Mouse (Mus musculus): ENCODE measurements around the gene Ide. TPM values are rescaled to one million over a fixed set of nuclear protein-coding genes. Genes with fewer than 3 reads are reported as not detected.
"Not testable (repeated sequence)": the region's sequence is repeated elsewhere in the genome, so short reads cannot be mapped to it uniquely, and the experiment has no call there.

Ide gene
- polyA plus RNA-seq, 1 experiment from 2014 or later = 27.2 TPM

GRCm38 (mm10) chr19:37233561-37234539 lies 103.8 kb downstream of the Ide start:
- ATAC-seq (replicated peaks) = peak; percentile 80
- Histone ChIP-seq H3K36me3 (no peaks in the 10 kb centered on the region), H3K27me3 (peaks cover 10% of the 10 kb centered on the region; the same call in 1 of the 2 replicates), H3K27ac (replicated peaks) (no peak overlapping the region), H3K4me3 (peak overlapping the region; percentile 48), H3K9ac (replicated peaks) (peak overlapping the region; percentile 43), H3K4me2 (replicated peaks) (peak overlapping the region; percentile 85), H3K9me3 (no peaks in the 10 kb centered on the region), H3K4me1 (peaks cover 18% of the 10 kb centered on the region)
- WGBS = 3% methylated on average over 63 of the region's 63 CpGs

GRCm38 (mm10) chr19:37232598-37232997 lies 105.1 kb downstream of the Ide start:
- WGBS = 69% methylated on average over 9 of the region's 9 CpGs
- not testable (repeated sequence) for ATAC-seq (replicated peaks)

GRCm38 (mm10) chr19:37225197-37225862 lies 112.3 kb downstream of the Ide start:
- no peaks in the 10 kb centered on the region for H3K9me3 ChIP-seq
- no peak overlapping the region for H3K27ac ChIP-seq (replicated peaks)
- H3K4me1 ChIP-seq = no peaks in the 10 kb centered on the region
- no peak for ATAC-seq (replicated peaks)
- H3K36me3 ChIP-seq = peaks cover 26% of the 10 kb centered on the region
- H3K4me2 ChIP-seq (replicated peaks) = no peak overlapping the region
- H3K4me3 ChIP-seq = no peak overlapping the region
- 81% methylated on average over 6 of the region's 6 CpGs for WGBS
- H3K27me3 ChIP-seq = no peaks in the 10 kb centered on the region
- H3K9ac ChIP-seq (replicated peaks) = no peak overlapping the region

More at GRCm38 (mm10) chr19:37232598-37232997, 105.1 kb downstream of the Ide start:
- peaks cover 10% of the 10 kb centered on the region; the same call in 1 of the 2 replicates for H3K27me3 ChIP-seq
- H3K9me3 ChIP-seq; H3K9ac ChIP-seq (replicated peaks); H3K27ac ChIP-seq (replicated peaks); H3K36me3 ChIP-seq; H3K4me1 ChIP-seq; H3K4me3 ChIP-seq; H3K4me2 ChIP-seq (replicated peaks): not testable (repeated sequence)

Other genes starting within 250 kb of the Ide start
- 124 and 135 TPM in 2 replicates for gene March5, start 130.3 kb downstream of the Ide start, polyA plus RNA-seq (2015; fragmentation: Nextera tagmentation; extraction: Ambion mirVana)
- 7.4 and 10.1 TPM in 2 replicates for gene Cpeb3, start 129.3 kb downstream of the Ide start, polyA plus RNA-seq (2015; fragmentation: Nextera tagmentation; extraction: Ambion mirVana)
- gene Kif11, start 38.6 kb upstream of the Ide start, polyA plus RNA-seq (2015; fragmentation: Nextera tagmentation; extraction: Ambion mirVana) = 36.3 and 38.9 TPM in 2 replicates
- 3.7 and 4.1 TPM in 2 replicates for gene Hhex, start 97.0 kb upstream of the Ide start, polyA plus RNA-seq (2015; fragmentation: Nextera tagmentation; extraction: Ambion mirVana)
- gene Exoc6, start 212.6 kb upstream of the Ide start, polyA plus RNA-seq (2015; fragmentation: Nextera tagmentation; extraction: Ambion mirVana) = 22.0 and 22.1 TPM in 2 replicates

All from forebrain, embryonic 15.5 days (tissue).